Mouse (Mus musculus) adrenal gland, adult 2 months (tissue): Measurements from ENCODE around the gene Rab4b. TPM values are rescaled to one million over a fixed set of nuclear protein-coding genes. Genes with fewer than 3 reads are reported as not detected.

Experiments used
- DNase-seq: peaks from one replicate; pipeline ENCODE4 v3.0.0; 2021
- long read RNA-seq: library from polyadenylated mRNA; stranded (forward); transcript quantifications from one replicate; pipeline ENCODE4 v2.0.0, GENCODE M21; 2021
- polyA plus RNA-seq: library from polyadenylated mRNA; depleted of rRNA; stranded (reverse); fragments of >200 nt; gene quantifications from 2 replicates; pipeline ENCODE4 v1.2.3, GENCODE M21; 2012; rRNA removed
- total RNA-seq, 2 experiments: library from RNA; stranded (reverse); gene quantifications; 2 replicates each; pipeline ENCODE4 v1.2.3; 2021

Rab4b gene
- total RNA-seq (10 to 100 TPM; 53.2 to 60.9 TPM), polyA plus RNA-seq (86.9 and 97.4 TPM in 2 replicates)
- long read RNA-seq, transcript Rab4b-201 (8 exons, 1,192 nt): major isoform, 38 of 40 reads
- long read RNA-seq, partial matches to known transcripts: 0 of 40 reads
- long read RNA-seq, other reads (novel, unspliced or antisense): 0 of 40 reads

GRCm38 (mm10) chr7:27178324-27179216 is at the start of gene Rab4b:
Gene Rab4b (minus strand): TSS chr7:27178896.
- DNase-seq: peak; percentile 99

GRCm38 (mm10) chr7:27228281-27228821 is 49.7 kb upstream of the Rab4b start, which contains the start of gene Itpkc:
Gene Itpkc (minus strand): TSS chr7:27228661.
- DNase-seq: peak; percentile 96

- DNase-seq: peak; percentile 65
Measured at GRCm38 (mm10) chr7:27227676-27228075, 49.0 kb upstream of the Rab4b start.

GRCm38 (mm10) chr7:27227276-27227675 is 48.6 kb upstream of the Rab4b start:
- no peak for DNase-seq

- peak; percentile 81 for DNase-seq
Measured at GRCm38 (mm10) chr7:27224877-27225575, 46.3 kb upstream of the Rab4b start.

- DNase-seq: no peak
Measured at GRCm38 (mm10) chr7:27222538-27222937, 43.8 kb upstream of the Rab4b start.

GRCm38 (mm10) chr7:27221939-27222338 is 43.2 kb upstream of the Rab4b start:
- no peak for DNase-seq

GRCm38 (mm10) chr7:27219937-27220336 is 41.2 kb upstream of the Rab4b start:
- no peak for DNase-seq

- peak; percentile 50 for DNase-seq
Measured at GRCm38 (mm10) chr7:27218586-27218985, 39.9 kb upstream of the Rab4b start.

GRCm38 (mm10) chr7:27212626-27213025 is 33.9 kb upstream of the Rab4b start:
- DNase-seq: no peak

GRCm38 (mm10) chr7:27203730-27204449 is 25.2 kb upstream of the Rab4b start:
- DNase-seq: no peak

- no peak for DNase-seq
Measured at GRCm38 (mm10) chr7:27198779-27199178, 20.1 kb upstream of the Rab4b start.

GRCm38 (mm10) chr7:27198355-27198754 is 19.7 kb upstream of the Rab4b start:
- DNase-seq: no peak

GRCm38 (mm10) chr7:27197634-27198033 is 18.9 kb upstream of the Rab4b start:
- DNase-seq: peak; percentile 71

- DNase-seq: no peak
Measured at GRCm38 (mm10) chr7:27197136-27197535, 18.4 kb upstream of the Rab4b start.

- DNase-seq: peak; percentile 98
Measured at GRCm38 (mm10) chr7:27195681-27196611, 17.2 kb upstream of the Rab4b start, which contains the start of the genes BC024978 and Snrpa. Gene BC024978 (plus strand): TSS chr7:27195781. Gene Snrpa (minus strand): TSS chr7:27196271.

- DNase-seq: no peak
Measured at GRCm38 (mm10) chr7:27193731-27194130, 15.0 kb upstream of the Rab4b start.

GRCm38 (mm10) chr7:27192434-27192833 is 13.7 kb upstream of the Rab4b start:
- no peak for DNase-seq

- DNase-seq: no peak
Measured at GRCm38 (mm10) chr7:27189271-27189931, 10.7 kb upstream of the Rab4b start.

GRCm38 (mm10) chr7:27185986-27186385 is 7.3 kb upstream of the Rab4b start:
- no peak for DNase-seq
